Mouse (Mus musculus) intestine, embryonic 14.5 days (tissue): Measurements from ENCODE around the gene Gm40460. TPM values are rescaled to one million over a fixed set of nuclear protein-coding genes. Genes with fewer than 3 reads are reported as not detected.
"Not testable (repeated sequence)": the region's sequence is repeated elsewhere in the genome, so short reads cannot be mapped to it uniquely, and the experiment has no call there.

Experiments
- ATAC-seq: fragments of 200-750 bp; cut with Nextera tagmentation; replicated peaks from 2 replicates; pipeline ENCODE4 v1.8.0; 2017; ENCODE audit warnings: low read depth, moderate number of reproducible peaks, moderate TSS enrichment, moderate library complexity; ENCODE audit not compliant: low FRiP score, low TSS enrichment
- DNase-seq: peaks from one replicate; pipeline ENCODE4 v3.0.0-alpha.2; 2018; ENCODE audit warnings: low spot score
- H3K27ac ChIP-seq: fragments of 300-500 bp; sonication (generic); 2 replicates; pipeline ENCODE4 v1.5.1; 2014; ENCODE audit warnings: low read depth, mild to moderate bottlenecking, control low read depth
- H3K27me3 ChIP-seq: fragments of 300-500 bp; sonication (generic); replicated peaks from 2 replicates; pipeline ENCODE4 v1.6.1; 2014; ENCODE audit warnings: low read length, control low read depth; ENCODE audit not compliant: control insufficient read depth, insufficient read depth
- H3K36me3 ChIP-seq: fragments of 300-500 bp; sonication (generic); 2 replicates; pipeline ENCODE4 v1.6.1; 2014; ENCODE audit warnings: low read length, control low read depth; ENCODE audit not compliant: control insufficient read depth, insufficient read depth
- H3K4me1 ChIP-seq: fragments of 300-500 bp; sonication (generic); replicated peaks from 2 replicates; pipeline ENCODE4 v1.6.1; 2014; ENCODE audit warnings: low read length, control low read depth, mixed read lengths; ENCODE audit not compliant: control insufficient read depth, insufficient read depth
- H3K4me2 ChIP-seq: fragments of 300-500 bp; sonication (generic); 2 replicates; pipeline ENCODE4 v1.6.1; 2014; ENCODE audit warnings: low read length
- H3K4me3 ChIP-seq: fragments of 300-500 bp; sonication (generic); 2 replicates; pipeline ENCODE4 v1.5.1; 2014; ENCODE audit warnings: low read depth, low read length, control low read depth, mixed read lengths
- H3K9ac ChIP-seq: fragments of 300-500 bp; sonication (generic); 2 replicates; pipeline ENCODE4 v1.6.1; 2014; ENCODE audit warnings: mild to moderate bottlenecking, low read length
- H3K9me3 ChIP-seq: fragments of 300-500 bp; sonication (generic); 2 replicates; pipeline ENCODE4 v1.6.1; 2016; ENCODE audit warnings: low read length, control low read depth; ENCODE audit not compliant: control insufficient read depth
- WGBS: fragments of 180-500 bp; shearing (Covaris S2); extraction: QIAGEN DNeasy Blood & Tissue Kit; methylation state at CpG from one replicate; pipeline ENCODE4 v1.1.7; 2014; 5-methylcytosine and 5-hydroxymethylcytosine counted together
- polyA plus RNA-seq: library from polyadenylated mRNA; unstranded; fragments of >200 nt; fragmentation: Nextera tagmentation; extraction: Ambion mirVana; gene quantifications from 2 replicates; pipeline ENCODE4 v1.2.1, GENCODE M21; 2014

Gm40460 gene
- not detected in 2 replicates for polyA plus RNA-seq

DNA sequence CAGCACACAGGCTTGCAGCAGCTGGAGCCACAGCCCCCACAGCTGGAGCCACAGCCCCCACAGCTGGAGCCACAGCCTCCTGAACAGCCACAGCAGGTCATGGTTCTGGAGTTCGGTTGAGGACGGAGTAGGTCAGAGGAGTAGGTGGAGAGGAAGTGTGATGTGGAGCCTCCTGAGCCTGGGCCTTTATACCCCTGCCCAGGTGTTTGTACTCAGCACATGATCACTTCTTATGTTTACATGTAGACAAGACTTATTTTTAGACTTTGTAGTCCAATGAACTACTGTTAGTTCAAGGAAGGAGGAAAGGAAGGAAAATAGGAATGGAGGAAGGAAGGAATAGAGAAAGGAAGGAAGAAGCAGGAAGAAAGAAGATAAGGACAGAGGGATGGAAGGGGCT, at the start of gene Gm40460:
Gm40460 (minus strand) TSS at position 101 of the 400 bp plus-strand sequence.
- no peak within 1 kb of the TSS for H3K27ac ChIP-seq
- WGBS, result 34% methylated on average over 2 of the region's 2 CpGs
- H3K4me2 ChIP-seq, result no peak within 1 kb of the TSS
- H3K4me1 ChIP-seq, result no peaks in the 10 kb centered on the region
- ATAC-seq, result no peak
- no peaks in the 10 kb centered on the region for H3K27me3 ChIP-seq
- no peak within 1 kb of the TSS for H3K9ac ChIP-seq
- no peaks in the 10 kb centered on the region for H3K36me3 ChIP-seq
- no peak for DNase-seq
- H3K9me3 ChIP-seq, result 0 out of 2 replicates have a peak, but pooled peaks cover 4% of the 10 kb centered on the region
- H3K4me3 ChIP-seq, result no peak within 1 kb of the TSS

GRCm38 (mm10) chr7:142285910-142286612, 45.2 kb upstream of the Gm40460 start:
- DNase-seq, H3K9ac ChIP-seq, H3K4me3 ChIP-seq, H3K27ac ChIP-seq, H3K4me1 ChIP-seq, H3K9me3 ChIP-seq, H3K4me2 ChIP-seq, ATAC-seq, H3K36me3 ChIP-seq, H3K27me3 ChIP-seq: not testable (repeated sequence)
- 38% methylated on average over 9 of the region's 9 CpGs for WGBS

GRCm38 (mm10) chr7:142285130-142285835, 44.4 kb upstream of the Gm40460 start:
- no peaks in the 10 kb centered on the region for H3K27me3 ChIP-seq
- peak; percentile 66 for DNase-seq
- ATAC-seq, result peak; percentile 56
- no peaks in the 10 kb centered on the region for H3K36me3 ChIP-seq
- H3K4me3 ChIP-seq, result peak overlapping the region; percentile 63
- peak overlapping the region; percentile 82; the same call in 1 of the 2 replicates for H3K9ac ChIP-seq
- 0 out of 2 replicates have a peak, but pooled peaks cover 7% of the 10 kb centered on the region for H3K4me1 ChIP-seq
- peak overlapping the region; percentile 93 for H3K4me2 ChIP-seq
- H3K9me3 ChIP-seq, result no peaks in the 10 kb centered on the region
- 16% methylated on average over 23 of the region's 23 CpGs for WGBS
- H3K27ac ChIP-seq, result peak overlapping the region; percentile 94

GRCm38 (mm10) chr7:142284615-142285080, 43.8 kb upstream of the Gm40460 start:
- Histone ChIP-seq H3K4me1 (0 out of 2 replicates have a peak, but pooled peaks cover 7% of the 10 kb centered on the region), H3K4me3 (peak overlapping the region; percentile 63), H3K9me3 (no peaks in the 10 kb centered on the region), H3K9ac (peak overlapping the region; percentile 82), H3K27ac (peak overlapping the region; percentile 94), H3K27me3 (no peaks in the 10 kb centered on the region), H3K36me3 (no peaks in the 10 kb centered on the region), H3K4me2 (peak overlapping the region; percentile 93)
- peak; percentile 73 for ATAC-seq
- peak; percentile 99 for DNase-seq
- under 1% methylated on average over 19 of the region's 19 CpGs for WGBS

GRCm38 (mm10) chr7:142284023-142284591, 43.2 kb upstream of the Gm40460 start:
- peak; percentile 89 for DNase-seq
- Histone ChIP-seq H3K4me2 (peak overlapping the region; percentile 93), H3K9me3 (no peaks in the 10 kb centered on the region), H3K27me3 (no peaks in the 10 kb centered on the region), H3K4me3 (peak overlapping the region; percentile 63), H3K36me3 (no peaks in the 10 kb centered on the region), H3K27ac (peak overlapping the region; percentile 94), H3K9ac (peak overlapping the region; percentile 82), H3K4me1 (0 out of 2 replicates have a peak, but pooled peaks cover 7% of the 10 kb centered on the region)
- under 1% methylated on average over 38 of the region's 38 CpGs for WGBS
- ATAC-seq, result peak; percentile 79

GRCm38 (mm10) chr7:142282847-142283246, 42.0 kb upstream of the Gm40460 start:
- H3K4me1 ChIP-seq, ATAC-seq, H3K27me3 ChIP-seq, DNase-seq, H3K9me3 ChIP-seq, H3K27ac ChIP-seq, H3K36me3 ChIP-seq: not testable (repeated sequence)
- peak overlapping the region; percentile 63; the same call in 1 of the 2 replicates for H3K4me3 ChIP-seq
- H3K4me2 ChIP-seq, result peak overlapping the region; percentile 93
- 35% methylated on average over 2 of the region's 2 CpGs for WGBS
- peak overlapping the region; percentile 82; the same call in 1 of the 2 replicates for H3K9ac ChIP-seq

GRCm38 (mm10) chr7:142279291-142279690, 38.4 kb upstream of the Gm40460 start:
- H3K9ac ChIP-seq, DNase-seq, H3K4me3 ChIP-seq, H3K27ac ChIP-seq, H3K27me3 ChIP-seq, H3K36me3 ChIP-seq, H3K4me2 ChIP-seq, ATAC-seq, H3K4me1 ChIP-seq, H3K9me3 ChIP-seq: not testable (repeated sequence)
- WGBS, result 64% methylated on average over 1 of the region's 1 CpGs

DNA sequence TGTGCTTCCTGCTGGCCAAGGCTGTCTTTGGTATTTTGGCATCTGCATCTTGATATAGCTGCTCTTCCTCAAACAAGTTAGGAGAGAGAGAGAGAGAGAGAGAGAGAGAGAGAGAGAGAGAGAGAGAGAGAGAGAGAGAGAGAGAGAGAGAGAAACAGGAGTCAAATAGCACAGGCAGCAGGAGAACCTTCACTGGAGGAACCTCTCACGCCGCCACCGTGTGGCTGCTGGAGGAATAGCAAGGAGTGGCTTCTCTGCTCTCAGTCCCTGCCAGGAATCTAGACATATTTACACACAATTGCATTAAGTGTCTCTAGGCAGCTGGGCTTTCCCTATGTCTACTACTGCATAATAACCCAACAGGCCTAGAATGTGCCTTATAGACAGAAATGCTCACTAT, 37.3 kb upstream of the Gm40460 start:
- not testable (repeated sequence) for H3K27me3 ChIP-seq, ATAC-seq, H3K4me3 ChIP-seq, H3K27ac ChIP-seq, H3K36me3 ChIP-seq, H3K9me3 ChIP-seq, H3K4me1 ChIP-seq, H3K4me2 ChIP-seq, H3K9ac ChIP-seq
- DNase-seq, result peak; percentile 72
- WGBS, result 0% methylated on average over 3 of the region's 3 CpGs
